Mouse (Mus musculus) heart, adult 18-20 months (tissue): ENCODE results near the gene Fbxl12. TPM values are rescaled to one million over a fixed set of nuclear protein-coding genes. Genes with fewer than 3 reads are reported as not detected.
"Not testable (repeated sequence)": the region's sequence is repeated elsewhere in the genome, so short reads cannot be mapped to it uniquely, and the experiment has no call there.

Source experiments
- DNase-seq, 2 experiments: peaks; one replicate each; pipeline ENCODE4 v3.0.0; 2021 to 2022; ENCODE audit warnings: mixed read lengths in 1 of 2
- long read RNA-seq, 2 experiments: library from polyadenylated mRNA; stranded (forward); transcript quantifications; one replicate each; pipeline ENCODE4 v2.0.0; 2021
- total RNA-seq, 2 experiments: library from RNA; stranded (reverse); gene quantifications; 2 replicates each; pipeline ENCODE4 v1.2.3; 2021

Gene Fbxl12
- total RNA-seq, result 10 to 100 TPM in 1 of 2 experiments, 1 to 10 TPM in 1; 7.6 to 11.3 TPM
- long read RNA-seq, experiment 1, partial matches to known transcripts, result 0 of 3 reads
- long read RNA-seq, experiment 1, other reads (novel, unspliced or antisense), result 0 of 3 reads
- long read RNA-seq, experiment 2, partial matches to known transcripts, result 0 of 2 reads
- long read RNA-seq, experiment 2, other reads (novel, unspliced or antisense), result 0 of 2 reads

GRCm38 (mm10) chr9:20644360-20645081 is at the start of gene Fbxl12:
Gene Fbxl12, minus strand, starts transcription at chr9:20644767.
- peak; percentile 88 for DNase-seq

GRCm38 (mm10) chr9:20692863-20693262 is 48.3 kb upstream of the Fbxl12 start:
- no peak for DNase-seq

- DNase-seq, result not testable (repeated sequence)
These were observed 45.9 kb upstream of the Fbxl12 start for GRCm38 (mm10) chr9:20690449-20690848.

GRCm38 (mm10) chr9:20689913-20690312 is 45.3 kb upstream of the Fbxl12 start:
- no peak for DNase-seq

- no peak for DNase-seq
These were observed 44.8 kb upstream of the Fbxl12 start for GRCm38 (mm10) chr9:20689403-20689802.

GRCm38 (mm10) chr9:20685081-20685861 is 40.7 kb upstream of the Fbxl12 start:
- DNase-seq, result no peak

GRCm38 (mm10) chr9:20682389-20682722 is 37.8 kb upstream of the Fbxl12 start:
- no peak for DNase-seq

GRCm38 (mm10) chr9:20681546-20682388 is 37.2 kb upstream of the Fbxl12 start:
- no peak for DNase-seq

GRCm38 (mm10) chr9:20680378-20680958 is 35.9 kb upstream of the Fbxl12 start:
- no peak for DNase-seq

GRCm38 (mm10) chr9:20677892-20678291 is 33.3 kb upstream of the Fbxl12 start:
- no peak for DNase-seq

- DNase-seq, result no peak
These were observed 27.5 kb upstream of the Fbxl12 start for GRCm38 (mm10) chr9:20672047-20672446.

GRCm38 (mm10) chr9:20668065-20668464 is 23.5 kb upstream of the Fbxl12 start:
- no peak for DNase-seq

- DNase-seq, result no peak
These were observed 22.0 kb upstream of the Fbxl12 start for GRCm38 (mm10) chr9:20666510-20667034.

GRCm38 (mm10) chr9:20665925-20666324 is 21.4 kb upstream of the Fbxl12 start:
- DNase-seq, result no peak

- no peak for DNase-seq
These were observed 20.5 kb upstream of the Fbxl12 start for GRCm38 (mm10) chr9:20664982-20665637.

GRCm38 (mm10) chr9:20664366-20664765 is 19.8 kb upstream of the Fbxl12 start:
- DNase-seq, result no peak

GRCm38 (mm10) chr9:20663956-20664355 is 19.4 kb upstream of the Fbxl12 start:
- DNase-seq, result no peak

- no peak for DNase-seq
These were observed 18.3 kb upstream of the Fbxl12 start for GRCm38 (mm10) chr9:20662874-20663273.

GRCm38 (mm10) chr9:20662325-20662724 is 17.8 kb upstream of the Fbxl12 start:
- DNase-seq, result peak; percentile 42 to 79

- peak; percentile 62 to 72 for DNase-seq
These were observed 13.0 kb upstream of the Fbxl12 start for GRCm38 (mm10) chr9:20657546-20657945.

GRCm38 (mm10) chr9:20653859-20654258 is 9.3 kb upstream of the Fbxl12 start:
- DNase-seq, result no peak
